Comparison of ENCODE assay signal across 11 mouse cellular contexts in the genomic region with DNA sequence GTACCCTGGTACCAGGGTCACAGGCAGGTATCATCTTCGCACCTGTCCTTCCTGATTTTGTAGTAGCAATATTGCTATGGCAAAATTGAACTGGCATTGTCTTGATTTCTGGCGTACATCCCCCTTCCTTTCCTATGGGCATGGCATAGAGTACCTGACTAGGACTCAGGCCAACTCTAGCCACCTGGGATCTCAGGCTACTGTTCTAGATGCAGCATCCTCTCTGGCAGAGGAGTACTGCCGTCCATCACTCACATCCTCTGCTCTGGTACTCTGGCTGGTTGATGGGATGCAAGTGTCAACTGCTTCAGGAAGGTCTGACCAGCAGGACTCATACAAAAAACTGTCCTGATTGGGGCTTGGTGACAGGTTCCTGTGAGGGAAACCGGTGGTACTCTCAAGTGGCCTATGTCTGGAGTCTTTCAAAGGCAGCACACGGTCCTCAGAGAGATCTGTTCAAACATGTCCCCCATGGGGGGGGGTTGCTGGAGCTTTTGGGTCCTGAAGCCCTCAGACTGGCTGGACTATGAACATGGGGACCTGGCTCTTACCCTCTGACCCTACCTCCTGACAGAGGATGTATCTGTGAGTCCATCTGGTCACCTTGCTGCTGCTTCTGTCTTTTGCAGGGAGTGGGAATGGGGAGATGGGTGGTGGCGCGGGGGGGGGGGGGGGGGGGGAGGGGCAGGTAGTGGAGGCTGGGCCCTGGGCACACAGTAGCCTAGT.
DNase-seq lines count a peak whose midpoint lies in the region; ATAC-seq and TF ChIP-seq lines count a peak whose summit lies in the region.
"Had no signal": no experiment of that assay in that cellular context is flagged by ENCODE, and none has a peak within 500 bp of the region (broad histone marks: within the 10 kb centered on the region; RNA-seq: fewer than 3 reads in every experiment).

No protein-coding gene starts in this region.

- H3K9ac ChIP-seq in intestine, embryonic 15.5 days = no peak overlapping the region
- H3K9ac ChIP-seq in intestine, embryonic 16.5 days (ENCODE audit: low read depth, low read length) = no peak overlapping the region
- H3K9ac ChIP-seq in embryonic facial prominence, embryonic 14.5 days (ENCODE audit: low read depth, low read length) = no peak overlapping the region; the same call in 1 of the 2 replicates
- peak overlapping the region; percentile 43; the same call in 1 of the 2 replicates for H3K9ac ChIP-seq in limb, embryonic 14.5 days (ENCODE audit: low read depth, low read length, severe bottlenecking)

- peak; percentile 41 for ATAC-seq in intestine, embryonic 15.5 days
- no peak for ATAC-seq in intestine, embryonic 16.5 days
- ATAC-seq in embryonic facial prominence, embryonic 14.5 days (ENCODE audit: low read depth) = no peak
- no peak for ATAC-seq in limb, embryonic 14.5 days (ENCODE audit: low FRiP score, low read depth)

- no peaks in the 10 kb centered on the region for H3K9me3 ChIP-seq in intestine, embryonic 15.5 days
- no peaks in the 10 kb centered on the region for H3K9me3 ChIP-seq in intestine, embryonic 16.5 days (ENCODE audit: control insufficient read depth, low read length)
- no peaks in the 10 kb centered on the region for H3K9me3 ChIP-seq in embryonic facial prominence, embryonic 14.5 days (ENCODE audit: control insufficient read depth, low read length)
- H3K9me3 ChIP-seq in limb, embryonic 14.5 days (ENCODE audit: control insufficient read depth, low read length) = no peaks in the 10 kb centered on the region

- no peak overlapping the region for H3K4me2 ChIP-seq in intestine, embryonic 15.5 days (replicated peaks)
- H3K4me2 ChIP-seq in intestine, embryonic 16.5 days (ENCODE audit: low read depth, low read length) = no peak overlapping the region
- no peak overlapping the region for H3K4me2 ChIP-seq in embryonic facial prominence, embryonic 14.5 days (ENCODE audit: low read depth, low read length)
- H3K4me2 ChIP-seq in limb, embryonic 14.5 days (replicated peaks; ENCODE audit: low read depth, low read length, severe bottlenecking) = no peak overlapping the region

- no peak for TF ChIP-seq POLR2A in limb, embryonic 14.5 days (IDR thresholded peaks at IDR 0.05; ENCODE audit: borderline replicate concordance, extremely low read depth, insufficient read depth, insufficient read length)

- H3K27me3 ChIP-seq in intestine, embryonic 15.5 days (replicated peaks) = no peaks in the 10 kb centered on the region
- H3K27me3 ChIP-seq in intestine, embryonic 16.5 days (replicated peaks; ENCODE audit: control insufficient read depth, insufficient read depth, low read length) = no peaks in the 10 kb centered on the region
- no peaks in the 10 kb centered on the region for H3K27me3 ChIP-seq in embryonic facial prominence, embryonic 14.5 days (replicated peaks; ENCODE audit: control insufficient read depth, insufficient read depth, low read length)
- no peaks in the 10 kb centered on the region for H3K27me3 ChIP-seq in limb, embryonic 14.5 days (ENCODE audit: control insufficient read depth, insufficient read depth, low read length)

- H3K36me3 ChIP-seq in intestine, embryonic 15.5 days = no peaks in the 10 kb centered on the region
- no peaks in the 10 kb centered on the region for H3K36me3 ChIP-seq in intestine, embryonic 16.5 days (ENCODE audit: control insufficient read depth, insufficient read depth, low read length)
- H3K36me3 ChIP-seq in embryonic facial prominence, embryonic 14.5 days (ENCODE audit: control insufficient read depth, insufficient read depth, low read length) = no peaks in the 10 kb centered on the region
- no peaks in the 10 kb centered on the region for H3K36me3 ChIP-seq in limb, embryonic 14.5 days (ENCODE audit: control insufficient read depth, insufficient read depth, low read length)

- DNase-seq in cerebellum, postnatal 36 days = peak; percentile 15 to 27
- no peak for DNase-seq in embryonic facial prominence, embryonic 14.5 days (ENCODE audit: low spot score)
- no peak for DNase-seq in limb, embryonic 14.5 days (ENCODE audit: low spot score)
- DNase-seq in spleen, adult 18-20 months = no peak
- no peak for DNase-seq in heart, postnatal 4 days
- DNase-seq: heart, adult 2 months; kidney, postnatal 14 days; thymus, postnatal 36 days had no signal

- 67% methylated on average over 6 of the region's 7 CpGs for WGBS in intestine, embryonic 15.5 days
- WGBS in intestine, embryonic 16.5 days = 74% methylated on average over 5 of the region's 7 CpGs
- 68% methylated on average over 5 of the region's 7 CpGs for WGBS in embryonic facial prominence, embryonic 14.5 days
- WGBS in limb, embryonic 14.5 days = 70% methylated on average over 5 of the region's 7 CpGs

- no peak overlapping the region for H3K27ac ChIP-seq in intestine, embryonic 15.5 days
- no peak overlapping the region for H3K27ac ChIP-seq in intestine, embryonic 16.5 days (ENCODE audit: low read length)
- H3K27ac ChIP-seq in embryonic facial prominence, embryonic 14.5 days (replicated peaks; ENCODE audit: low read depth, low read length) = peak overlapping the region; percentile 62
- peak overlapping the region; percentile 80 for H3K27ac ChIP-seq in limb, embryonic 14.5 days (replicated peaks; ENCODE audit: low read depth, low read length)
- H3K27ac ChIP-seq: heart, adult 2 months; macrophage had no signal

- H3K4me3 ChIP-seq in intestine, embryonic 15.5 days (replicated peaks) = no peak overlapping the region
- H3K4me3 ChIP-seq in intestine, embryonic 16.5 days (ENCODE audit: low read length) = no peak overlapping the region
- no peak overlapping the region for H3K4me3 ChIP-seq in embryonic facial prominence, embryonic 14.5 days (ENCODE audit: low read depth, low read length)
- no peak overlapping the region for H3K4me3 ChIP-seq in limb, embryonic 14.5 days (replicated peaks; ENCODE audit: low read length)
- H3K4me3 ChIP-seq: heart, adult 2 months had no signal

- peaks cover 6% of the 10 kb centered on the region for H3K4me1 ChIP-seq in intestine, embryonic 15.5 days (replicated peaks)
- peaks cover 3% of the 10 kb centered on the region; the same call in 1 of the 2 replicates for H3K4me1 ChIP-seq in intestine, embryonic 16.5 days (ENCODE audit: control insufficient read depth, insufficient read depth, low read length)
- peaks cover 19% of the 10 kb centered on the region for H3K4me1 ChIP-seq in embryonic facial prominence, embryonic 14.5 days (ENCODE audit: control insufficient read depth, insufficient read depth, low read length)
- peaks cover 46% of the 10 kb centered on the region for H3K4me1 ChIP-seq in limb, embryonic 14.5 days (ENCODE audit: control insufficient read depth, insufficient read depth, low read length)

Comparison
In these comparisons a context has a peak if more than half of its experiments do, and no peak if none do; other contexts are left out.
1. H3K27ac ChIP-seq: peak in embryonic facial prominence, embryonic 14.5 days (single experiment) and limb, embryonic 14.5 days (single experiment); none in intestine, embryonic 15.5 days (single experiment) and intestine, embryonic 16.5 days (single experiment).
2. DNase-seq: peak in cerebellum, postnatal 36 days (2 of 2); none in embryonic facial prominence, embryonic 14.5 days (single experiment), limb, embryonic 14.5 days (single experiment), spleen, adult 18-20 months (0 of 2) and heart, postnatal 4 days (single experiment).